ENCODE assay signal across 8 mouse cellular contexts in genomic region chr11:53858761-53859580, GRCm38 (mm10). TPM values are rescaled to one million over a fixed set of nuclear protein-coding genes. Genes with fewer than 3 reads are reported as not detected.
DNase-seq lines count a peak whose midpoint lies in the region; ATAC-seq and TF ChIP-seq lines count a peak whose summit lies in the region.
"Not testable (repeated sequence)": the region's sequence is repeated elsewhere in the genome, so short reads cannot be mapped to it uniquely, and the experiment has no call there.

TSS of gene Gm12216 (minus strand) at chr11:53859256.

- in situ Hi-C loops in Patski (cut with MboI; ENCODE audit: low pct_unique_long_range_greater_than_20kb): not testable (repeated sequence)

- POLR2A ChIA-PET in Patski (lab: Charles Lee): interaction anchor here (1.0 kb wide), 1 partner anchor 30 kb away, joined by 3 read pairs; no protein-coding TSS in a partner anchor

- DNase-seq in Patski (ENCODE audit: low read depth, low spot score); thymus, adult 2 months: not testable (repeated sequence)
- DNase-seq in cerebellum, postnatal 10 days: peak; percentile 41 to 50
- peak; percentile 33 for DNase-seq in forebrain, postnatal 0 days
- DNase-seq in kidney, postnatal 36 days: peak; percentile 55 to 69
- peak; percentile 67 for DNase-seq in lung, postnatal 0 days (ENCODE audit: low spot score)

- H3K36me3 ChIP-seq in forebrain, postnatal 0 days (ENCODE audit: insufficient read depth); lung, postnatal 0 days (ENCODE audit: insufficient read depth, low read length); neural tube, embryonic 13.5 days; thymus, adult 2 months (ENCODE audit: control insufficient read depth, insufficient read depth, low read length): not testable (repeated sequence)

- not testable (repeated sequence) for H3K27ac ChIP-seq in forebrain, postnatal 0 days (ENCODE audit: low read depth, low read length); neural tube, embryonic 13.5 days (replicated peaks); thymus, adult 2 months (ENCODE audit: control insufficient read depth, insufficient read depth, low read length)
- peak within 1 kb of the TSS; percentile 51; the same call in 1 of the 2 replicates for H3K27ac ChIP-seq in lung, postnatal 0 days (ENCODE audit: low read length)

- peak within 1 kb of the TSS; percentile 34 for H3K4me3 ChIP-seq in forebrain, postnatal 0 days (ENCODE audit: low read depth, low read length)
- H3K4me3 ChIP-seq in lung, postnatal 0 days (ENCODE audit: low read depth, low read length): peak within 1 kb of the TSS; percentile 63
- H3K4me3 ChIP-seq in neural tube, embryonic 13.5 days: peak within 1 kb of the TSS; percentile 48
- H3K4me3 ChIP-seq in thymus, adult 2 months (ENCODE audit: control insufficient read depth, insufficient read depth, low read length): peak within 1 kb of the TSS; percentile 67

- H3K9ac ChIP-seq in forebrain, postnatal 0 days: peak within 1 kb of the TSS; percentile 34; the same call in 1 of the 2 replicates
- peak within 1 kb of the TSS; percentile 69 for H3K9ac ChIP-seq in lung, postnatal 0 days (replicated peaks; ENCODE audit: low read depth)
- peak within 1 kb of the TSS; percentile 66 for H3K9ac ChIP-seq in neural tube, embryonic 13.5 days

- TF ChIP-seq POLR2A in thymus, adult 2 months (IDR thresholded peaks at IDR 0.05; ENCODE audit: control insufficient read depth, extremely low read depth, insufficient read depth, low read length, poor library complexity): 0 out of 2 replicates have a peak, but pooled peaks have one; percentile 17

- not testable (repeated sequence) for TF ChIP-seq EP300 in lung, postnatal 0 days (IDR thresholded peaks at IDR 0.05)

- H3K4me1 ChIP-seq in forebrain, postnatal 0 days (ENCODE audit: insufficient read depth); lung, postnatal 0 days (ENCODE audit: insufficient read depth, low read depth, low read length); neural tube, embryonic 13.5 days (replicated peaks): not testable (repeated sequence)
- H3K4me1 ChIP-seq in thymus, adult 2 months (replicated peaks; ENCODE audit: control insufficient read depth, insufficient read depth, low read length): peaks cover 15% of the 10 kb centered on the region

- H3K9me3 ChIP-seq in forebrain, postnatal 0 days (ENCODE audit: low read length); lung, postnatal 0 days (ENCODE audit: low read length); neural tube, embryonic 13.5 days: not testable (repeated sequence)

- peak; percentile 60 for ATAC-seq in Patski
- peak; percentile 70 for ATAC-seq in forebrain, postnatal 0 days
- peak; percentile 83 to 85 for ATAC-seq in hematopoietic stem cell, adult 5-6 weeks (replicated peaks in 1 of 2; ENCODE audit: insufficient read depth in 1 of 2, low FRiP score in 2 of 2, low TSS enrichment in 1 of 2, low read depth in 1 of 2, poor library complexity in 2 of 2, severe bottlenecking in 2 of 2)
- peak; percentile 88 for ATAC-seq in lung, postnatal 0 days
- ATAC-seq in neural tube, embryonic 13.5 days (ENCODE audit: low read depth): peak; percentile 56; the same call in 1 of the 2 replicates

- H3K27me3 ChIP-seq in Patski; forebrain, postnatal 0 days (ENCODE audit: insufficient read depth, low read length); lung, postnatal 0 days (replicated peaks; ENCODE audit: insufficient read depth, low read length); neural tube, embryonic 13.5 days; thymus, adult 2 months (ENCODE audit: control insufficient read depth, insufficient read depth, low read length): not testable (repeated sequence)

- 12% methylated on average over 39 of the region's 50 CpGs for WGBS in forebrain, postnatal 0 days
- 7% methylated on average over 38 of the region's 50 CpGs for WGBS in lung, postnatal 0 days
- 17% methylated on average over 44 of the region's 50 CpGs for WGBS in neural tube, embryonic 13.5 days
- WGBS in thymus, adult 2 months: 4% methylated on average over 39 of the region's 50 CpGs

- CTCF ChIA-PET in Patski (lab: Charles Lee): interaction anchor here (0.7 kb wide), 1 partner anchor 123 kb away, joined by 3 read pairs; no protein-coding TSS in a partner anchor

- TF ChIP-seq CTCF in Patski (IDR thresholded peaks at IDR 0.05): peak; percentile 67
- TF ChIP-seq CTCF in forebrain, postnatal 0 days (IDR thresholded peaks at IDR 0.05; ENCODE audit: low read depth): not testable (repeated sequence)
- peak; percentile 51 for TF ChIP-seq CTCF in lung, postnatal 0 days (IDR thresholded peaks at IDR 0.05)
- peak; percentile 75 for TF ChIP-seq CTCF in thymus, adult 2 months (IDR thresholded peaks at IDR 0.05; ENCODE audit: borderline replicate concordance, control insufficient read depth, extremely low read depth, insufficient read depth, low read length, poor library complexity)

- H3K4me2 ChIP-seq in forebrain, postnatal 0 days (ENCODE audit: low read depth): peak within 1 kb of the TSS; percentile 60
- H3K4me2 ChIP-seq in lung, postnatal 0 days (replicated peaks; ENCODE audit: low read depth, low read length): peak within 1 kb of the TSS; percentile 68
- H3K4me2 ChIP-seq in neural tube, embryonic 13.5 days: peak within 1 kb of the TSS; percentile 64

RNA-seq across cellular contexts. Expression of gene Gm12216, which starts in this region (rescaled TPM):
- polyA plus RNA-seq in Patski (2021): 0.58 TPM
- total RNA-seq in forebrain, postnatal 0 days (2014; rRNA removed): not detected in 2 replicates
- 0.40 and 0.77 TPM in 2 replicates for polyA plus RNA-seq in forebrain, postnatal 0 days (2015; fragmentation: Nextera tagmentation; extraction: Ambion mirVana)
- 10.5 and 15.1 TPM in 2 replicates for total RNA-seq in hematopoietic stem cell, adult 5-6 weeks (2017)
- polyA plus RNA-seq in lung, postnatal 0 days (2015; fragmentation: Nextera tagmentation; extraction: Ambion mirVana): 3.4 and 5.4 TPM in 2 replicates
- 0.99 and 1.6 TPM in 2 replicates for polyA plus RNA-seq in neural tube, embryonic 13.5 days (2015; fragmentation: Nextera tagmentation; extraction: Ambion mirVana)
- polyA plus RNA-seq in thymus, adult 2 months (2012; rRNA removed): 9.2 and 11.1 TPM in 2 replicates

Comparison
In these comparisons a context has a peak if more than half of its experiments do, and no peak if none do; other contexts are left out.
1. RNA of gene Gm12216 (total RNA-seq): 10.5 to 15.1 TPM in hematopoietic stem cell, adult 5-6 weeks; not detected in forebrain, postnatal 0 days; every median in the first group is over 10 times any median in the second.
2. Peak in ATAC-seq in Patski; RNA of the gene not detected or under 1 TPM.
3. Peak in DNase-seq, ATAC-seq, H3K4me3 ChIP-seq, H3K9ac ChIP-seq and H3K4me2 ChIP-seq in forebrain, postnatal 0 days; RNA of the gene not detected or under 1 TPM.
4. Peak in every context shown above with its lines, with median percentiles within 50 percentile points of each other: ATAC-seq, H3K4me2 ChIP-seq, H3K4me3 ChIP-seq and H3K9ac ChIP-seq.